Mouse (Mus musculus) CH12.LX (cell line): Measurements from ENCODE around the gene Copb1. TPM values are rescaled to one million over a fixed set of nuclear protein-coding genes. Genes with fewer than 3 reads are reported as not detected.

Source experiments
- DNase-seq: peaks from one replicate; pipeline ENCODE4 v3.0.0-alpha.2; 2013; ENCODE audit errors: extremely low read depth
- H3K27ac ChIP-seq: 2 replicates; pipeline ENCODE4 v1.5.1; 2012; ENCODE audit warnings: low read depth, mild to moderate bottlenecking, control low read depth, moderate library complexity; ENCODE audit not compliant: insufficient read depth
- H3K27me3 ChIP-seq: replicated peaks from 2 replicates; pipeline ENCODE3; 2012; ENCODE audit warnings: inconsistent platforms
- H3K36me3 ChIP-seq, 2 experiments: replicated peaks in 1 of 2; 2 replicates each; pipeline versions ENCODE3 to v1.6.1; 2012; ENCODE audit warnings: inconsistent platforms in 1 of 2, low read length in 1 of 2, mild to moderate bottlenecking in 1 of 2, mixed read lengths in 1 of 2, moderate library complexity in 1 of 2; ENCODE audit not compliant: control insufficient read depth in 1 of 2, insufficient read depth in 1 of 2
- H3K4me1 ChIP-seq, 2 experiments: 2 replicates each; pipeline ENCODE4 v1.6.1; 2012; ENCODE audit warnings: inconsistent platforms in 1 of 2, moderate library complexity in 1 of 2; ENCODE audit not compliant: insufficient read depth in 2 of 2, control insufficient read depth in 1 of 2
- H3K4me2 ChIP-seq: 2 replicates; pipeline ENCODE4 v1.6.1; 2012; ENCODE audit warnings: low read depth, mild to moderate bottlenecking, control low read depth; ENCODE audit not compliant: poor library complexity, insufficient read depth, severe bottlenecking
- H3K4me3 ChIP-seq, 3 experiments: fragments of 150-350 bp in 1 of 3; sonication (generic) in 1 of 3; replicated peaks in 1 of 3; 2 replicates each; pipeline versions ENCODE3 to v1.5.1; 2011 to 2012; ENCODE audit warnings: low read depth in 2 of 3, low read length in 2 of 3, mild to moderate bottlenecking in 2 of 3, moderate library complexity in 2 of 3, control low read depth in 1 of 3, improper control_type of control experiment in 1 of 3, inconsistent platforms in 1 of 3, mixed read lengths in 1 of 3; ENCODE audit not compliant: poor library complexity in 1 of 3
- H3K79me2 ChIP-seq: replicated peaks from 2 replicates; pipeline ENCODE4 v1.6.1; 2012; ENCODE audit warnings: mild to moderate bottlenecking, moderate library complexity; ENCODE audit not compliant: control insufficient read depth, poor library complexity, insufficient read depth, severe bottlenecking; ENCODE audit errors: extremely low read depth
- H3K9ac ChIP-seq: 2 replicates; pipeline ENCODE4 v1.6.1; 2012; ENCODE audit warnings: low read depth, mild to moderate bottlenecking, control low read depth, moderate library complexity; ENCODE audit not compliant: insufficient read depth
- H3K9me3 ChIP-seq: replicated peaks from 2 replicates; pipeline ENCODE3; 2012; ENCODE audit warnings: low read length, inconsistent platforms, mixed read lengths
- BHLHE40 ChIP-seq: IDR thresholded peaks from 2 replicates; pipeline ENCODE4 v1.6.1; 2011; ENCODE audit warnings: mild to moderate bottlenecking, low read depth, low read length, improper control_type of control experiment
- CHD2 ChIP-seq: IDR thresholded peaks from 2 replicates; pipeline ENCODE4 v1.6.1; 2011; ENCODE audit warnings: low read length, improper control_type of control experiment
- CTCF ChIP-seq, 2 experiments: IDR thresholded peaks in 1 of 2; conservative IDR thresholded peaks in 1 of 2; 2 replicates each; pipeline ENCODE4 v1.5.1; 2011 to 2012; ENCODE audit warnings: low read depth in 2 of 2, low read length in 2 of 2, improper control_type of control experiment in 1 of 2, inconsistent platforms in 1 of 2, mild to moderate bottlenecking in 1 of 2, moderate library complexity in 1 of 2
- E2F4 ChIP-seq: IDR thresholded peaks from 2 replicates; pipeline ENCODE4 v1.6.1; 2011; ENCODE audit warnings: low read depth, low read length, improper control_type of control experiment; ENCODE audit not compliant: insufficient replicate concordance
- ELF1 ChIP-seq: IDR thresholded peaks from 2 replicates; pipeline ENCODE4 v1.6.1; 2014; ENCODE audit warnings: low read depth, mild to moderate bottlenecking, inconsistent platforms, low read length, improper control_type of control experiment
- EP300 ChIP-seq: IDR thresholded peaks from 2 replicates; pipeline ENCODE4 v1.6.1; 2011; ENCODE audit warnings: low read length, improper control_type of control experiment
- GABPA ChIP-seq: IDR thresholded peaks from 2 replicates; pipeline ENCODE4 v1.6.1; 2012; ENCODE audit warnings: low read depth, low read length, improper control_type of control experiment, inconsistent platforms; ENCODE audit not compliant: insufficient replicate concordance
- JUN ChIP-seq: IDR thresholded peaks from 2 replicates; pipeline ENCODE4 v1.6.1; 2011; ENCODE audit warnings: low read depth, mild to moderate bottlenecking, low read length, improper control_type of control experiment, moderate library complexity; ENCODE audit not compliant: insufficient read depth
- JUND ChIP-seq: conservative IDR thresholded peaks from 2 replicates; pipeline ENCODE4 v1.6.1; 2011; ENCODE audit warnings: low read depth, low read length, improper control_type of control experiment
- MAX ChIP-seq: IDR thresholded peaks from 2 replicates; pipeline ENCODE4 v1.6.1; 2011; ENCODE audit warnings: low read length, improper control_type of control experiment
- MEF2A ChIP-seq: IDR thresholded peaks from 2 replicates; pipeline ENCODE4 v1.6.1; 2014; ENCODE audit warnings: low read depth, mild to moderate bottlenecking, inconsistent platforms, low read length, improper control_type of control experiment, borderline replicate concordance
- MXI1 ChIP-seq: IDR thresholded peaks from 2 replicates; pipeline ENCODE4 v1.6.1; 2011; ENCODE audit warnings: mild to moderate bottlenecking, low read depth, low read length, improper control_type of control experiment
- MYC ChIP-seq: IDR thresholded peaks from 2 replicates; pipeline ENCODE4 v1.6.1; 2011; ENCODE audit warnings: low read depth, mild to moderate bottlenecking, improper control_type of control experiment, low read length
- PAX5 ChIP-seq: IDR thresholded peaks from 2 replicates; pipeline ENCODE4 v1.6.1; 2012; ENCODE audit warnings: low read length, inconsistent platforms, mixed read lengths
- POLR2A ChIP-seq: IDR thresholded peaks from 2 replicates; pipeline ENCODE4 v1.6.1; 2011; ENCODE audit warnings: low read depth, mild to moderate bottlenecking, improper control_type of control experiment, low read length
- RCOR1 ChIP-seq: conservative IDR thresholded peaks from 2 replicates; pipeline ENCODE4 v1.6.1; 2012; ENCODE audit warnings: low read depth, mild to moderate bottlenecking, inconsistent platforms, low read length, improper control_type of control experiment
- TBP ChIP-seq: conservative IDR thresholded peaks from 2 replicates; pipeline ENCODE4 v1.6.1; 2011; ENCODE audit warnings: low read depth, low read length, improper control_type of control experiment
- TCF12 ChIP-seq: IDR thresholded peaks from 2 replicates; pipeline ENCODE4 v1.6.1; 2014; ENCODE audit warnings: low read depth, mild to moderate bottlenecking, inconsistent platforms, low read length, improper control_type of control experiment
- UBTF ChIP-seq: IDR thresholded peaks from 2 replicates; pipeline ENCODE4 v1.6.1; 2012; ENCODE audit warnings: low read depth, mild to moderate bottlenecking, inconsistent platforms, low read length, improper control_type of control experiment, moderate library complexity
- USF2 ChIP-seq: conservative IDR thresholded peaks from 2 replicates; pipeline ENCODE4 v1.6.1; 2011; ENCODE audit warnings: low read depth, low read length, improper control_type of control experiment
- ZC3H11A ChIP-seq: IDR thresholded peaks from 2 replicates; pipeline ENCODE4 v1.6.1; 2012; ENCODE audit warnings: low read depth, mild to moderate bottlenecking, inconsistent platforms, low read length, improper control_type of control experiment
- ZNF384 ChIP-seq: IDR thresholded peaks from 2 replicates; pipeline ENCODE4 v1.6.1; 2012; ENCODE audit warnings: low read depth, low read length, improper control_type of control experiment, inconsistent platforms
- dilution Hi-C: fragments of 300-500 bp; cut with MboI; formaldehyde crosslinking; loops from 2 replicates; pipeline ENCODE4 v1.14.3; 2020; ENCODE audit warnings: low sequenced_read_pairs; ENCODE audit not compliant: extremely low pct_unique_long_range_greater_than_20kb, extremely low pct_ligation_motif_present
- in situ Hi-C: fragments of 300-500 bp; cut with MboI; formaldehyde crosslinking; loops from 3 replicates; pipeline ENCODE4 v1.14.3; 2019; ENCODE audit warnings: low sequenced_read_pairs, low pct_ligation_motif_present, low pct_unique_long_range_greater_than_20kb, mixed read lengths
- polyA plus RNA-seq: library from polyadenylated mRNA; unstranded; fragments of >175 nt; gene quantifications from 2 replicates; pipeline ENCODE4 v1.2.1, GENCODE M21; 2012; ENCODE audit warnings: low read depth; ENCODE audit not compliant: insufficient read length
- total RNA-seq, 2 experiments: library from RNA; depleted of rRNA; stranded (reverse); fragments of 300-350 nt in 1 of 2; fragments of >200 nt in 1 of 2; gene quantifications; 2 replicates each; pipeline ENCODE4 v1.2.3; 2012 to 2014

Gene Copb1
- total and polyA plus RNA-seq, 3 experiments = 71.0 to 154 (median 114) TPM

DNA sequence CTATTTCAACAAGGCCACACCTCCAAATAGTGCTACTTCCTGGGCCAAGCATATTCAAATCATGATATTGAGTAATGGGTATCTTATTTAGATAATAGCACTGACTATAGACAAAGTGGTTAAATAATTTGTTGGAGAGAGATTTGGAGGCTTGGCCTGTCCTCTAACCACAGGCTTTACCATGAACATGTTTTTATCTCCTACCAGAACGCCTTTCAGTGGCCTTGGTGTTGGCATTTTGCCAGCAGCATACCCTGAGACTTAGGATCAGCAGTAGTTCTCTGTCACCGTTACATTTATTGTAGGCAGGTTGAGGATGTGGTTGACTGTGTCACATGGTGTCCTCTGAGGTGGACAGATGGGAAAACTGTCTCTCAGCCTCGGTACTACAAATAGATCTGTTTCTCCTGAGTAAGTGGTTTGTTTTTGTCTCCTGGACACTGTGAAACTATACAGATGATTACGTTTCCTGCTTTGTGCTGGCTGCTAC is 46.8 kb upstream of the Copb1 start (continued):
- TF ChIP-seq EP300 (peak; percentile 91), TCF12 (peak; percentile 72), JUND (peak; percentile 38; the same call in 1 of the 2 replicates)

GRCm38 (mm10) chr7:114300782-114301181 is 46.3 kb upstream of the Copb1 start:
- no peaks in the 10 kb centered on the region for H3K27me3 ChIP-seq
- no peaks in the 10 kb centered on the region for H3K9me3 ChIP-seq
- H3K4me1 ChIP-seq = peaks cover 31 to 49% of the 10 kb centered on the region in 2 experiments
- no peaks in the 10 kb centered on the region for H3K79me2 ChIP-seq
- TF ChIP-seq TCF12 (0 out of 2 replicates have a peak, but pooled peaks have one; percentile 26), CTCF (conservative IDR thresholded peaks at IDR 0.05 in 1 of 2, IDR thresholded peaks at IDR 0.05 in 1 of 2; ENCODE audit: low read depth in 2 of 2, low read length in 2 of 2) (no peak), E2F4 (no peak), EP300 (peak; percentile 71), JUND (0 out of 2 replicates have a peak, but pooled peaks have one; percentile 9), RCOR1 (no peak), MAX (peak; percentile 70; the same call in 1 of the 2 replicates), PAX5 (no peak), ZC3H11A (no peak), TBP (0 out of 2 replicates have a peak, but pooled peaks have one; percentile 3), MXI1 (peak; percentile 33; the same call in 1 of the 2 replicates), ZNF384 (no peak), ELF1 (no peak), CHD2 (no peak; the same call in 1 of the 2 replicates), UBTF (no peak), MYC (peak; percentile 86), POLR2A (no peak), MEF2A (peak; percentile 42; the same call in 1 of the 2 replicates), GABPA (no peak), USF2 (no peak), JUN (no peak), BHLHE40 (peak; percentile 60)
- H3K36me3 ChIP-seq = no peaks in the 10 kb centered on the region
- H3K27ac ChIP-seq = peak overlapping the region; percentile 84
- dilution Hi-C loops = no loop called here
- H3K4me2 ChIP-seq = peak overlapping the region; percentile 86
- peak overlapping the region in 1 of 3 experiments; percentile 39 for H3K4me3 ChIP-seq
- peak; percentile 49 for DNase-seq
- in situ Hi-C loops = no loop called here
- 0 out of 2 replicates have a peak overlapping the region, but pooled peaks have one; percentile 42 for H3K9ac ChIP-seq
